ENCODE assay signal across 23 mouse cellular contexts in the genomic region with DNA sequence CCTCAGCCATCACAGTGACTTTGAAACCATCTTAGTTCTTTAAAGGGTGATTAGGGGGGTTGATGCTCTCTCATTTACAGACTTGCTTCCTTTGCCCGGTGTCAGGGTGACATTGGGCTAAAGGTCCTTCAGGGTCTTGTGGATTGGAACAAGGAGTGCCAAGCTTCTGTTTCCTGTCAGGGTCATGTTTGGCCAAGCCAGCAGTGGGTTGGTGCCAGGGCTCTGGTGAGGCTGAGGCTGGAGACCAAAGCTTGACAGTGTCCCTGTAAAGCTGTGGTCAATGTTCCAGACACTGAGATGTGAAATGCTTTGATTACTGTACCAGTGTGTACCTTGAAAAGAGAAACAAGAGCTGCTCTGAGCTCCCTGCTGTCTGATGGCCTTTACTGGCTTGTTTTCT.
A peak's percentile ranks its signal among the peaks of the same experiment; 100 is the strongest.
DNase-seq lines count a peak whose midpoint lies in the region; ATAC-seq and TF ChIP-seq lines count a peak whose summit lies in the region.
"Had no signal": no experiment of that assay in that cellular context is flagged by ENCODE, and none has a peak within 500 bp of the region (broad histone marks: within the 10 kb centered on the region; RNA-seq: fewer than 3 reads in every experiment).

No protein-coding gene starts in this region.

- no peak for TF ChIP-seq CTCF in hindbrain, postnatal 0 days (IDR thresholded peaks at IDR 0.05; ENCODE audit: low read depth)

- H3K9ac ChIP-seq in hindbrain, postnatal 0 days (replicated peaks; ENCODE audit: low read length) = no peak overlapping the region
- H3K9ac ChIP-seq: embryonic facial prominence, embryonic 12.5 days; forebrain, postnatal 0 days; limb, embryonic 13.5 days; liver, embryonic 12.5 days; midbrain, embryonic 12.5 days; neural tube, embryonic 15.5 days had no signal

- no peaks in the 10 kb centered on the region for H3K9me3 ChIP-seq in hindbrain, postnatal 0 days (ENCODE audit: low read length)
- H3K9me3 ChIP-seq: embryonic facial prominence, embryonic 12.5 days; liver, embryonic 12.5 days; midbrain, embryonic 12.5 days; neural tube, embryonic 15.5 days had no signal

- H3K4me2 ChIP-seq in hindbrain, postnatal 0 days (ENCODE audit: low read depth, low read length) = no peak overlapping the region
- H3K4me2 ChIP-seq: embryonic facial prominence, embryonic 12.5 days; limb, embryonic 13.5 days; liver, embryonic 12.5 days; midbrain, embryonic 12.5 days; neural tube, embryonic 15.5 days had no signal

- WGBS in hindbrain, postnatal 0 days = 85% methylated on average over 1 of the region's 1 CpGs

- H3K4me1 ChIP-seq in hindbrain, postnatal 0 days (ENCODE audit: insufficient read depth, low read length) = no peaks in the 10 kb centered on the region
- H3K4me1 ChIP-seq: embryonic facial prominence, embryonic 12.5 days; limb, embryonic 13.5 days; liver, embryonic 12.5 days; midbrain, embryonic 12.5 days; neural tube, embryonic 15.5 days had no signal

- ATAC-seq in hindbrain, postnatal 0 days = no peak
- ATAC-seq: activated CD4-positive, CD25-positive, alpha-beta regulatory T cell, adult 4 months; forebrain, postnatal 0 days; intestine, postnatal 0 days; liver, embryonic 12.5 days had no signal

- H3K4me3 ChIP-seq in hindbrain, postnatal 0 days (ENCODE audit: low read length) = no peak overlapping the region
- H3K4me3 ChIP-seq: embryonic facial prominence, embryonic 12.5 days; limb, embryonic 13.5 days; liver, embryonic 12.5 days; midbrain, embryonic 12.5 days; neural tube, embryonic 15.5 days had no signal

- no peak overlapping the region for H3K27ac ChIP-seq in hindbrain, postnatal 0 days
- H3K27ac ChIP-seq: embryonic facial prominence, embryonic 12.5 days; limb, embryonic 13.5 days; liver, embryonic 12.5 days; midbrain, embryonic 12.5 days; neural tube, embryonic 15.5 days had no signal

- H3K27me3 ChIP-seq in hindbrain, postnatal 0 days (ENCODE audit: insufficient read depth, low read length) = no peaks in the 10 kb centered on the region
- H3K27me3 ChIP-seq: embryonic facial prominence, embryonic 12.5 days; limb, embryonic 13.5 days; liver, embryonic 12.5 days; midbrain, embryonic 12.5 days; neural tube, embryonic 15.5 days had no signal

- peak; percentile 12 to 66 for DNase-seq in adrenal gland, adult (ENCODE audit: inconsistent age in 2 of 2, low spot score in 1 of 2)
- no peak for DNase-seq in adrenal gland, postnatal 4 days (ENCODE audit: low spot score in 2 of 2)
- peak; percentile 6 to 28 for DNase-seq in heart, adult 18-20 months
- DNase-seq in heart, adult 8-10 months (ENCODE audit: low spot score) = no peak
- peak; percentile 63 for DNase-seq in ovary, adult 18-20 months (ENCODE audit: low spot score)
- no peak for DNase-seq in ovary, postnatal 14 days (ENCODE audit: low spot score)
- no peak for DNase-seq in hindbrain, postnatal 0 days (ENCODE audit: low spot score)
- DNase-seq: cerebellum, postnatal 25 days; forebrain, postnatal 0 days; gastrocnemius, postnatal 25 days; kidney, postnatal 4 days; lung, adult 18-20 months; lung, postnatal 14 days; retina, postnatal 1 day; right cerebral cortex, postnatal 4 days; thymus, postnatal 25 days had no signal

- H3K36me3 ChIP-seq in hindbrain, postnatal 0 days (ENCODE audit: insufficient read depth, low read length) = no peaks in the 10 kb centered on the region
- H3K36me3 ChIP-seq: embryonic facial prominence, embryonic 12.5 days; limb, embryonic 13.5 days; liver, embryonic 12.5 days; midbrain, embryonic 12.5 days; neural tube, embryonic 15.5 days had no signal

Comparison
In these comparisons a context has a peak if more than half of its experiments do, and no peak if none do; other contexts are left out.
1. DNase-seq: peak in adrenal gland, adult (2 of 2), heart, adult 18-20 months (2 of 2) and ovary, adult 18-20 months (single experiment); none in adrenal gland, postnatal 4 days (0 of 2), heart, adult 8-10 months (single experiment), ovary, postnatal 14 days (single experiment) and hindbrain, postnatal 0 days (single experiment).